Mouse (Mus musculus): ENCODE measurements at regions not wholly inside any gene's neighbourhood (a gene's known extent, or its start where the extent isn't known, plus 50 kb on each side); places are given as distances from the start of the nearest gene placed in this dataset.

DNA sequence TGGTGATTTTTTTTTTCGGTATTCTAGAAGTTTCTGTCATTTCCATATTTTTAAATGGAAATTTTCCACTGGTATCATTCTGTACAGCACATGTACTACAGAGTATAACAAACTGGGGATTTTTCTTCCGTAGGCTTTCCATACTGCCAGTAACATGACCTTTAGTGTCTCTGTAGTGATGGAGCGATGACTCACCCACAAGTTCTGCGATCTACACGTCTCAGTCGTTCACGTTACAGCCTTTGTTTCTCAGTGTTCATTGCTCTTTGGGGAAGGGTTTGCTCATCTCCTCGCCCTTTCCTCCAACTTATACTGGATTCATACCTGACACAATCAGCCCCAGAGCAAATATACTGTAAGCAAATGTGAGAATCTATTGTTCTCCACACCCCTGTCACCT, 57.8 kb upstream of the Tars start:
- TF ChIP-seq POLR2A (IDR thresholded peaks at IDR 0.05; ENCODE audit: low read depth, low read length) (no peak), CTCF (IDR thresholded peaks at IDR 0.05; ENCODE audit: extremely low read depth, insufficient read depth, insufficient read length, insufficient replicate concordance) (no peak)
